Mouse (Mus musculus): Measurements from ENCODE around the gene AU022252.

Gene AU022252

DNA sequence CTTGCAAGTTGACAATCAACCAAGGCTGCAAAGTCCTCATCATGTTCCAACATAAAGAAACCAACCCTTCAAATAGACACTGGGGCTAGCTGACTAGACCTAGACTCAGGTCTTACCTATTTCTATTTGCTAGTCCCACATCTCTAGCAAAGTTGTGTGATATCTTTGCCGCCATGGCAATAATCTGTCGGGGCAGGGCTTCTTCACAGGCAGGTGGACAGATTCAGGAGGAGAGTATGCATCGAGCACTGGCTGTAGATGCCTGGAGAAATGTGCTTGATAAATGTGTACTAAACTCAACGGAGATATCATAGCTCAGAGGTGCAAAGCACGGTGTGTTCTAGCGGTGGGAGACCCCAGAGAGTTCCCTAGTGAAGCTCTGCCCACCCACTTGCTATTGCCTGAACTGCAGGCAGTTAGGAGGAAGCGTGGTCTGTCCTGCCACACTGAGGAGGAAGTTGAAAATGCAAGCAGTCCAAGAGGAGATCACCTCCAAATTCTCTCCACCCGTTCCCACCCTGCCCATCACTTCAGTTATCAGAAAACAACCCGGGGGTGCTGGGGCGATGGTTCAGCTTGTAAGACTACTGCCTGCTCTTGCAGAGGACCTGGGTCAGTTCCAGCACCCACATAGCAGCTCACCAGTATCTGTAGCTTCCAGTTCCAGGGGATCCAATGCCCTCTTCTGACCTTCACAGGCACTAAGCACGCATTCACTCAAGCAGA lies 44.3 kb downstream of the AU022252 start:
- no peak for DNase-seq (ENCODE audit: extremely low spot score)

DNA sequence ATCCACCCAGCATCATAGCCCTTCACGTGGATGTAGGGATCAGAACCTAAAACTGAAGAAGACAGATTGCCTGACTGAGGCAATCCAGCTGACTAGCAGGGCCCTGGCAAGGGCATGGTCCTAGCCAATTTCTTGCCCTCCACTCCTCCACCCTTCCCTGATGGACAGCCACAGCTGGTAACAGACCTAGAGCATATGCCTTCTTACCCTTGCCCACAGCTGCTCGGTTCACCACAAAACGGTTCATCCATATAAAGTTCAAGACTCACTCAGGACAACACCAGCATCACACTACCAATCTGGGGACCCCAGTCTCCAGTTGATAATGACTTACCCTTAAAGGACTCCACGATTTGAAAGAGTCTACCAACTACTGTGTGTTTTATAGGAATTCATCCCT lies 46.7 kb downstream of the AU022252 start:
- DNase-seq (ENCODE audit: extremely low spot score): no peak

DNA sequence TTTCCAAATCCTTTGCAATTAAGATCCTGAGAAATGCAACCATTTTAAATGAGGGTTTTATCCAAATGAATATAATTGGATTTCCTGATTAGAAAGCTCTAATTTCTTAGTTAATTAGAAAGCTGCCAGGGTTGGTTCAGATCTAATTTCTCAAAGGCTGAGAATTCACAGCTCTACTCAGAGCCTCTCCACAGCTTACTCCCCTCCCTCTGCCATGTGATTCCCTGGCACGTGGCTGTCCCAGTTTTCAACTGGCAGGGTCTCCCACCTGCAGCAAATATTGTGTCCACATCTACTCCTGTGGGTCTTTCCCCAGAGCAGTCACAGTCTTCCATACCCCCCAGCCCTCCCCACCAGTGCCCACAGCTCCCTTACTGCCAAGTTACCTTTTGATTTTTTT lies 49.0 kb downstream of the AU022252 start:
- DNase-seq (ENCODE audit: extremely low spot score): no peak

DNA sequence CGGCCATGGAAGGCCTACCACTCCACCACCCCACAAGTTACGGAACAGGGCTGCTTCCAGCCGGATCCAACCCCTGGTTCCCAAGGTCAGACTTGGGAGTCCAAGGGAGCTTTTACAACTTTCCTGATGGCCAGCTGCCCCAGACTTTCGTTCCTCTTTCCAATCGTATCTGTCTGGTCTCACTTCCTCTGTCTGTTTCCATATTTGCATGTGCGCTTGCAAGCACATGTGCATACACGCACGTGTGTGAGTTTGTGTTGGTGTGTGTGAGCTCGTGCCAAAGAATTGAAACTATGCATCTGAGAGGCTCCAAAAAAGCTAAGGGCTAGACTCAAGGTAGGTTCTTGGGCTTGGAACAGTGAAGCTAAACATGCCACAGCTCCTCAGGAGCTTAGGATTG lies 51.1 kb downstream of the AU022252 start:
- no peak for DNase-seq (ENCODE audit: extremely low spot score)

DNA sequence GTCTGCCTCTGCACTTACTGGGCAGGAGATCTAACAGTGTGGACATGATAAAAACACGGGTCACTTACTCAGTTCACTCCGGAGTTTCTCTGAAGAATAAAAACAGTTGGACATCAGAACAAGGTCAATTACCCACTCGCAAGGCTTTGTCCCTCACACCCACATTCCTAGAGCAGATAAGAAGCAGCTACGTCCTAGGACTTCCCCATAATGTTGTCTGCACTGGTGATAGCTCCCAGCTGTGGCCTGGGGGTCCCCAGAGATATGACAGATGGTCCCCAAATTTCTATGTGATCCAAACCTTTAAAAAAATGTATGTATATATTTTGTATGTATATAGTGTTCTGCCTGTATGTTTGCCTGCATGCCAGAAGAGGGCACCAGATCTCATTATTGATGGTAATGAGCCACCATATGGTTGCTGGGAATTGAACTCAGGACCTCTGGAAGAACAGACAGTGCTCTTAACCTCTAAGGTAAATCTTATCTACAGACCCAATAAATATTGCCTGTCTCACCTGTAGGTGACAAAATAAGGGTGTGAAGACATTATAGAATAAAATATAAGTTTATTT lies 52.3 kb downstream of the AU022252 start:
- DNase-seq (ENCODE audit: extremely low spot score): no peak

DNA sequence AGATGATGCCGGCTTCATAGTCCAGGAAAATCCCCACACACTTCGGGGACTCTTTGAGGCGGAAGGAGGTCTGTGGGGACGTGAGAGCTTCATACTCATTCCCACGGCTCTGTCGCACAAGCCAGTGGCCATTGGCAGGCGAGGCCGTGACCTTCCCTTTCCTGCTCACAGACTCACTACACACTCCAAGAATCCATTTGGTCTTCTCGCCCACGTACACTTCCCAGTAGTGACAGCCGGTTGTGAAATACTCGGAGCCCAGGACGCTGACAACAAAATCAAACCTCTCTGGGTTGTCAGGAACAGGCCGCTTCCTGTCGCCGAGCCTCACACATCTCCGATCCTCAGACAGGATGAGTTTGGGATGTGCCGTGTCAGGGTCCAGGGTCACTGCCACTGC lies 54.2 kb downstream of the AU022252 start:
- no peak for DNase-seq (ENCODE audit: extremely low spot score)

DNA sequence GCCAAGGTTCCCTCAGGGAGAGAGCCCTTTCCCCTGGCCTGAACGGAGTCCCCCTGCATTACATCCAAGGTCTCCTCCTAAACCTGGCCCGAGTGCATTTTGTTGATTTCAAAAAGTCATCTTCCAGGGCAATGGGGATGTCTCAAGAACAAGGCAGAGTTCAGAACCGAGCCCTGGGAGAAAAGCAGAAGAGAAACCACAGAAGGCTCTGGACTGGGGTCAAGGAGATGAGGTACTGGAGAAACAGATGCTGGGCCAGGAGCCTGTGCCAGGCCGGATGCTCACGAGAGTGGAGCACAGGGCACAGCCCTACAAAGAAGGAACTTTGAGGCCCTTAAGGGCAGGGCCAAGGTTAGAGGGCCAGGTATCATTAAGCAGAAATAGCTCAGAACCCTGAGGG lies 54.8 kb downstream of the AU022252 start:
- no peak for DNase-seq (ENCODE audit: extremely low spot score)

DNA sequence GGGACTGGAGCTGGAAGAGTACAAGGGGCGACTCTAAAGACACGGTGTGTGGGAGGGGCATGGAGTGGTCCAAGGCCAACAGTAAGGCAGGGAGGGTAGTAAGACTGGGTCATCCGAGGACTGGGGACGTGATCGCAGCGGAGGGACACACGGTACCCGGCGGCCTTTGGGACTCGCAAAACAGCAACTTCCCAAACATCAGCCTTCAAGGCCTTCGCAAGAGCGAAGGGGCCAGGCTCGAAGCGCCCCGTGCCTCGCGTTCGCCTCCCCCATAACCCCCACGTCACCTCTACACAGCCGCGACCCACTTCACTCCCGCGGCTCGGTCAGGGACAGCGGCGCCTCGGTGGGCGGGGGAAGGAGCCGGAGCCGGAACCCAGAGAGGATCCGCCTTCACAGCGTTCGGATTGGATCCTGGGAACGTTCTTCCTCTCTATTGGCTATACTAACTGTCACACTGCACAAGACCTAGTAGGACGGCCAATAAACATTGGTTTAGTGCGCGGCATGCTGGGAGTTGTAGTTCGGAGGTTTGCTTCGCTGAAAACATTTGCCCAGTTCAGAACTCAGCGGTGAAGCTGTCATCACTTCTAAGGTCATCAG lies 58.6 kb downstream of the AU022252 start, which contains the start of gene Zfp691:
Gene Zfp691 (minus strand): TSS at position 345 of the 603 bp plus-strand sequence.
- peak; percentile 92 for DNase-seq (ENCODE audit: extremely low spot score)

DNA sequence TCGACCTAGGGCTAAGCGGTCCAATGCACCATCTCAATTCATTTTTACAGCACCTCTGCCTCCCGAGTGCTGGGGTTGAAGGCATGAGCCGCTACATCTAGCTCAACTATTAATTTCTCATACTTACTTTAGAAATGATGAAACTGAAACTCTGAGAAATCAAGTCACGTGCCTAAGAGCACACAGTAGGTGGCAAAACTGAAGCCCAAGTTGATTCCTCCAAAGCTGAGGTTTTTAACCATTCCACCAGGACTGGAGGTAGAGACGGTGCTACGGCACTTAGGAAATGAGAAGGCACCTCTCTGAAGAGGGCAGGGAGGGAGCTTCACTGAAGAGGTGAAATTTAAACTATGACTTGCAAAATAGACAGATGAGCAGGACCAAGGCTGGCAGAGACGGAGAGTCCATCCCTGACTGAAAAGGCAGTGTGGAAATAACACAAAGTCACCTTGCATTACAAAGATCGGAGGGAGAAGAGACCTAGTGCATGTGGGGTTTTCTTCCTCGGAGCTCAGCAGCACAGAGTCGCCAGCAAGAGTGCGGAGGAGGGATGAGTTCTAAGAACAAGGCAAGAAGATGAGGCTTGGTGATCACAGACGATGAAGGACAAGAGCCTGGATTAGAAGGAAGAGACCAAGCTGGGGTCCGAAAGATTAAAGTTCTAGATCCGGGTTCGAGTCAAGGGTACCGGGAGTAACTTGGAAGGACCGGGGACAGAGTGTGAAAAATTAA lies 59.4 kb downstream of the AU022252 start:
- DNase-seq (ENCODE audit: extremely low spot score): no peak

DNA sequence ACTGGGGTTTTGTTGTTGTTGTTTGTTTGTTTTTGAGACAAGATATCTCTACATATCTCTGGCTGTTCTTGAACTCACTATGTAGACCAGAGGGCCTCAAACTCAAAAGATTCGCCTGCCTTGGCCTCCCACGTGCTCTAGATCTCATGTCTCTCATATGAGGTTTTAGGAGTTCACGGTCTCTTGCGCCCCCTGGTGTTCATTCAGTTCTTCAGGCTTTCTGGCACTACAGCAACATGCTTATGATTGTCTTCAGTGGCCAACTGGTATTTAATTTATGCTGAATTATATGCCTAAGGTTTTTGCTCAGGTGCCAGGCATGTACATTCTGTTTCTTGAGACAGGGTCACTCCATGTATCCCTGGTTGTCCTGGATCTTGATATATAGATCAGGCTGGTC lies 64.8 kb downstream of the AU022252 start:
- peak; percentile 75 for DNase-seq (ENCODE audit: extremely low spot score)

DNA sequence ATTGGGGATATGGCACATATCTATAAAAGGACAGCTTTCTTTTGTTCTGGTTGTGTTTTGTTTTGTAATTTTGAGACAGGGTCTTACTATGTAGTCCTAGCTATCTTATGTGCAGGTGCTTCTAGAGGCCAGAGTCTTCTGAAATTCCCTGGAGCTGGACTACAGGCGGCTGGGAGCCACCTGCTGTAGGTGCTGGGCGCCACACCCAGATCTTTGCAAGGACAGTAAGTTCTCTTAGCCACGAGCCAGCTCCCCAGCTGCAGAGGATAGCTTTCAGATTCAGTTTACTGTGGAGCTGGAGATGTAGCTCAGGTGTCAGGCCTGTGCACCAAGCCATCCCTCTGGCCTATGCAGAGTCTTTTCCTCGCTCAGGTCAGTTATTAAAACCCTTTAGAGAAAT lies 65.4 kb downstream of the AU022252 start:
- DNase-seq (ENCODE audit: extremely low spot score): no peak

DNA sequence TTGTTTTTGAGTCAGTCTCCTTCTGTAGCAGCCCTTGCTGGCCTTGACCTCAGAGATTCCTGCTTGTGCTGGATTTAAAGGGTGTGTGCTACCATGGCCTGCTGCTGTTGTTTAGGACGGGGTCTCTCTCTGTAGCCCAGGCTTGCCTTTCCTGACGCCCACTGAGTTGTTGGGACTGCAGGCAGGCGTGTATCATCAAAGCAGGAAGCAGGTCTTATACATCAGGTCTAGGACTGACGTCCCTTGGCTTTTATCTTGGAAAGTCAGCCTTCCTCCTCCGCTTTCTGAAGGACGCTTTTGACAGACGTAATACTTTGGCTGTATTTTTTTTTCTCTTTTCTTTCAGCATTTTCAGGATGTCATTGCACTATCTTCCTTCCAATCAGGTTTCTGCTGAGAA lies 66.6 kb downstream of the AU022252 start:
- DNase-seq (ENCODE audit: extremely low spot score): no peak

DNA sequence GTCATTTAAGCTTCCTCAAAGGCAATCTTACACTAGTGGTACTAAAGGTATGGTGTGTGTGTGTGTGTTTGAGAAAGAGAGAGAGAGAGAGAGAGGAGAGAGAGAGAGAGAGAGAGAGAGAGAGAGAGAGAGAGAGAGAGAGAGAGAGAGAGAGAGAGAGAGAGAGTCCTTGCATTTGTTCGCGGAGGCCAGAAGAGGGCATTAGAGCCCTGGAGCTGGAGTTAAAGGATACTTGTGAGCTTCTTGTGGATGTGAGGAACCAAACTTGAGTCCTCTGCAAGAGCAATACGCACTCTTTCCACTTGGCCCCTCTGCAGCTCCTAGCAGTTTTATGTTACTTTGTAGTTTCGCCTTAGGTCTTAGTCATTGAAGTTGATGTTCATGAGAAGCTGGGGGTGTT lies 69.5 kb downstream of the AU022252 start:
- no peak for DNase-seq (ENCODE audit: extremely low spot score)

DNA sequence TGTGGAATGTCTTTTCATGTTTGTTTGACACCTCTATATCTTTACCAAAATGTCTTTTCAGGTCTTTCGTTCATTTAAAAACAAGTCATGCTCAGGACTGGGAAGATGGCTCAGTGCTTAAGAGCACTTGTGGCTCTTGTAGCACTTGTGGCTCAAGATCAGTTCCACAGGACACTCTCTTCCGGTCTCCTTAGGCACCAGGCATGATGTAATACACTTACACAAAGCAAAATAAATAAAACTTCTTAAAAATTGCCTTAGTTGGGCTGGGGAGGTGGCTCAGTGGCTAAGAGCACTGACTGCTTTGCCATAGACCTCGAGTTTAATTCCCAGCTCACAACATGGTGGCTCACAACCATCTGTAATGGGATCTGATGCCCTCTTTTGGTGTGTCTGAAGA lies 71.2 kb downstream of the AU022252 start:
- no peak for DNase-seq (ENCODE audit: extremely low spot score)

DNA sequence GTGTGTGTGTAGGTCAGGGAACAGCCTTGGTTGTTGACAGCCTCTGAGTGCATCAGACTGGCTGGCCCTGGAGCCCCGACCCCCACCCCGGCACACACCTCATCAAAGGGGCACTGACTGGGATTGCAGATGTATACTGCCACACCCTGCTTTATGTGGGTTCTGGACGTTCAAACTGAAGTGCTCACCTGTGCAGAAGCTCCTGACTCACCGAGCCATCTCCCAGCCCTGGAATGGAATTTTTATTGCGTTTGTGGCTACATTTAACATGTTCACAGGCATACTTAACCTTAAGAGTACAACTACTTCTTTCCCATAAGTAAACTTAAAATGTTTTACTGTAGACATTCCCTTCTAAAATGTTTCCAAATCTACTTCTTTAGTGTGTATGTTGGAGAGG lies 74.6 kb downstream of the AU022252 start:
- no peak for DNase-seq (ENCODE audit: extremely low spot score)

DNA sequence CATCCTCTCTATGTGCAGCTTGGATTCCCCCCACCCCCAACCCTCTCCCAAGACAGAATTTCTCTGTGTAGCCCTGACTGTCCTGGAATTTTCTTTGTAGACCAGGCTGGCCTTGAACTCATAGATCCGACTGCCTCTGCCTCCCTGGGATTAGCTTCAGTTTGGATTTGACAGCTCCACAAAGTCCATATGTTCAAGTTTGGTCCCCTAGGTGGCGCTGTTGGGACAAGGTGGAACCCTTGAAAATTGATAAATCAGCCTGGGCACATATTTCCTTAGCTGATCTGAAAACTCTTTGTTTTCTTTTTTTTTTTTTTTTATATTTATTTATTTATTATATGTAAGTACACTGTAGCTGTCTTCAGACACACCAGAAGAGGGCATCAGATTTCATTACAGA lies 75.3 kb downstream of the AU022252 start:
- no peak for DNase-seq (ENCODE audit: extremely low spot score)

Measured in embryo, embryonic 9.5 days (tissue).